Mouse (Mus musculus): ENCODE measurements around the gene Eif4ebp2. TPM values are rescaled to one million over a fixed set of nuclear protein-coding genes. Genes with fewer than 3 reads are reported as not detected.
A peak's percentile ranks its signal among the peaks of the same experiment; 100 is the strongest.

Eif4ebp2 gene
- polyA plus RNA-seq, 1 experiment from 2014 or later = 63.3 TPM

- WGBS = 89% methylated on average over 13 of the region's 13 CpGs
- Histone ChIP-seq H3K4me3 (no peak overlapping the region), H3K9ac (no peak overlapping the region; the same call in 1 of the 2 replicates), H3K4me1 (peaks cover 55% of the 10 kb centered on the region), H3K36me3 (no peaks in the 10 kb centered on the region), H3K27me3 (peaks cover 6% of the 10 kb centered on the region), H3K27ac (peak overlapping the region; percentile 51; the same call in 1 of the 2 replicates), H3K4me2 (peak overlapping the region; percentile 98), H3K9me3 (no peaks in the 10 kb centered on the region)
- ATAC-seq (ENCODE audit: insufficient number of reproducible peaks, insufficient read depth, low FRiP score, low TSS enrichment, low read depth) = no peak
Measured at GRCm38 (mm10) chr10:61379340-61380040, 73.0 kb downstream of the Eif4ebp2 start.

GRCm38 (mm10) chr10:61378698-61379097, 73.8 kb downstream of the Eif4ebp2 start:
- Histone ChIP-seq H3K4me3 (no peak overlapping the region), H3K27me3 (peaks cover 6% of the 10 kb centered on the region), H3K9me3 (0 out of 2 replicates have a peak, but pooled peaks cover 3% of the 10 kb centered on the region), H3K4me2 (no peak overlapping the region), H3K27ac (no peak overlapping the region), H3K9ac (no peak overlapping the region), H3K36me3 (no peaks in the 10 kb centered on the region), H3K4me1 (peaks cover 52% of the 10 kb centered on the region)
- no peak for ATAC-seq (ENCODE audit: insufficient number of reproducible peaks, insufficient read depth, low FRiP score, low TSS enrichment, low read depth)
- 88% methylated on average over 5 of the region's 5 CpGs for WGBS

Other genes with a start within 250 kb of the Eif4ebp2 start
- 2.2 and 2.9 TPM in 2 replicates for gene Adamts14, start 179.2 kb downstream of the Eif4ebp2 start, polyA plus RNA-seq (2015; fragmentation: Nextera tagmentation; extraction: Ambion mirVana)
- not detected in 2 replicates for gene Prf1, start 154.8 kb downstream of the Eif4ebp2 start, polyA plus RNA-seq (2015; fragmentation: Nextera tagmentation; extraction: Ambion mirVana)
- 22.4 and 22.5 TPM in 2 replicates for gene Pald1, start 69.1 kb downstream of the Eif4ebp2 start, polyA plus RNA-seq (2015; fragmentation: Nextera tagmentation; extraction: Ambion mirVana)
- 0.15 and 0.25 TPM in 2 replicates for gene Nodal, start 34.7 kb downstream of the Eif4ebp2 start, polyA plus RNA-seq (2015; fragmentation: Nextera tagmentation; extraction: Ambion mirVana)
- 10.2 and 12.4 TPM in 2 replicates for gene Lrrc20, start 23.1 kb upstream of the Eif4ebp2 start, polyA plus RNA-seq (2015; fragmentation: Nextera tagmentation; extraction: Ambion mirVana)
- 0.12 TPM in 1 of 2 replicates, not detected in the other for gene Npffr1, start 142.8 kb upstream of the Eif4ebp2 start, polyA plus RNA-seq (2015; fragmentation: Nextera tagmentation; extraction: Ambion mirVana)
- 194 and 195 TPM in 2 replicates for gene Ppa1, start 195.9 kb upstream of the Eif4ebp2 start, polyA plus RNA-seq (2015; fragmentation: Nextera tagmentation; extraction: Ambion mirVana)
- gene Sar1a, start 227.6 kb upstream of the Eif4ebp2 start, polyA plus RNA-seq (2015; fragmentation: Nextera tagmentation; extraction: Ambion mirVana) = 272 and 274 TPM in 2 replicates
- 26.8 and 33.3 TPM in 2 replicates for gene Tysnd1, start 242.9 kb upstream of the Eif4ebp2 start, polyA plus RNA-seq (2015; fragmentation: Nextera tagmentation; extraction: Ambion mirVana)

Data from embryonic facial prominence, embryonic 13.5 days (tissue).